Mouse (Mus musculus): ENCODE data around the gene Klf15. TPM values are rescaled to one million over a fixed set of nuclear protein-coding genes. Genes with fewer than 3 reads are reported as not detected.

Gene Klf15
- polyA plus RNA-seq, 1 experiment, result 31.9 TPM

GRCm38 (mm10) chr6:90470255-90470654 is 7.9 kb downstream of the Klf15 start:
- Histone ChIP-seq H3K4me1 (ENCODE audit: control insufficient read depth, insufficient read depth, low read length) (peaks cover 6% of the 10 kb centered on the region), H3K27ac (ENCODE audit: insufficient read depth, low read length) (no peak overlapping the region; the same call in 1 of the 2 replicates), H3K4me3 (ENCODE audit: insufficient read depth, low read length) (no peak overlapping the region)
- TF ChIP-seq POLR2A (IDR thresholded peaks at IDR 0.05; ENCODE audit: extremely low read depth, insufficient read depth, low read length), result no peak
- TF ChIP-seq CTCF (IDR thresholded peaks at IDR 0.05; ENCODE audit: extremely low read depth, insufficient read depth, low read length), result no peak

- H3K27ac ChIP-seq (ENCODE audit: insufficient read depth, low read length), result peak overlapping the region; percentile 77
- TF ChIP-seq POLR2A (IDR thresholded peaks at IDR 0.05; ENCODE audit: extremely low read depth, insufficient read depth, low read length) (no peak), CTCF (IDR thresholded peaks at IDR 0.05; ENCODE audit: extremely low read depth, insufficient read depth, low read length) (no peak)
- no peak overlapping the region for H3K4me3 ChIP-seq (ENCODE audit: insufficient read depth, low read length)
- H3K4me1 ChIP-seq (ENCODE audit: control insufficient read depth, insufficient read depth, low read length), result peaks cover 6% of the 10 kb centered on the region
These were observed 8.7 kb downstream of the Klf15 start for GRCm38 (mm10) chr6:90470947-90471541.

- H3K27ac ChIP-seq (ENCODE audit: insufficient read depth, low read length), result no peak overlapping the region
These were observed 9.7 kb downstream of the Klf15 start for GRCm38 (mm10) chr6:90472079-90472478.

GRCm38 (mm10) chr6:90472697-90473096 is 10.3 kb downstream of the Klf15 start:
- no peak overlapping the region for H3K27ac ChIP-seq (ENCODE audit: insufficient read depth, low read length)
- no peak for TF ChIP-seq CTCF (IDR thresholded peaks at IDR 0.05; ENCODE audit: extremely low read depth, insufficient read depth, low read length)
- H3K4me3 ChIP-seq (ENCODE audit: insufficient read depth, low read length), result no peak overlapping the region
- H3K4me1 ChIP-seq (ENCODE audit: control insufficient read depth, insufficient read depth, low read length), result peaks cover 6% of the 10 kb centered on the region

More at GRCm38 (mm10) chr6:90472079-90472478, 9.7 kb downstream of the Klf15 start:
- TF ChIP-seq POLR2A (IDR thresholded peaks at IDR 0.05; ENCODE audit: extremely low read depth, insufficient read depth, low read length), result no peak
- TF ChIP-seq CTCF (IDR thresholded peaks at IDR 0.05; ENCODE audit: extremely low read depth, insufficient read depth, low read length), result no peak
- Histone ChIP-seq H3K4me1 (ENCODE audit: control insufficient read depth, insufficient read depth, low read length) (peaks cover 6% of the 10 kb centered on the region), H3K4me3 (ENCODE audit: insufficient read depth, low read length) (no peak overlapping the region)

- no peak for TF ChIP-seq POLR2A (IDR thresholded peaks at IDR 0.05; ENCODE audit: extremely low read depth, insufficient read depth, low read length)
- no peak for TF ChIP-seq CTCF (IDR thresholded peaks at IDR 0.05; ENCODE audit: extremely low read depth, insufficient read depth, low read length)
- no peak overlapping the region for H3K4me3 ChIP-seq (ENCODE audit: insufficient read depth, low read length)
- peaks cover 6% of the 10 kb centered on the region for H3K4me1 ChIP-seq (ENCODE audit: control insufficient read depth, insufficient read depth, low read length)
- no peak overlapping the region for H3K27ac ChIP-seq (ENCODE audit: insufficient read depth, low read length)
These were observed 11.4 kb downstream of the Klf15 start for GRCm38 (mm10) chr6:90473630-90474360.

GRCm38 (mm10) chr6:90474361-90474750 is 12.0 kb downstream of the Klf15 start:
- Histone ChIP-seq H3K27ac (ENCODE audit: insufficient read depth, low read length) (no peak overlapping the region), H3K4me3 (ENCODE audit: insufficient read depth, low read length) (no peak overlapping the region), H3K4me1 (ENCODE audit: control insufficient read depth, insufficient read depth, low read length) (peaks cover 6% of the 10 kb centered on the region)
- TF ChIP-seq POLR2A (IDR thresholded peaks at IDR 0.05; ENCODE audit: extremely low read depth, insufficient read depth, low read length) (no peak), CTCF (IDR thresholded peaks at IDR 0.05; ENCODE audit: extremely low read depth, insufficient read depth, low read length) (no peak)

GRCm38 (mm10) chr6:90475176-90475853 is 12.9 kb downstream of the Klf15 start:
- H3K27ac ChIP-seq (ENCODE audit: insufficient read depth, low read length), result no peak overlapping the region

GRCm38 (mm10) chr6:90475854-90476212 is 13.5 kb downstream of the Klf15 start:
- no peak for TF ChIP-seq POLR2A (IDR thresholded peaks at IDR 0.05; ENCODE audit: extremely low read depth, insufficient read depth, low read length)
- TF ChIP-seq CTCF (IDR thresholded peaks at IDR 0.05; ENCODE audit: extremely low read depth, insufficient read depth, low read length), result no peak
- Histone ChIP-seq H3K27ac (ENCODE audit: insufficient read depth, low read length) (no peak overlapping the region), H3K4me1 (ENCODE audit: control insufficient read depth, insufficient read depth, low read length) (peaks cover 6% of the 10 kb centered on the region), H3K4me3 (ENCODE audit: insufficient read depth, low read length) (no peak overlapping the region)

More at GRCm38 (mm10) chr6:90475176-90475853, 12.9 kb downstream of the Klf15 start:
- Histone ChIP-seq H3K4me1 (ENCODE audit: control insufficient read depth, insufficient read depth, low read length) (peaks cover 6% of the 10 kb centered on the region), H3K4me3 (ENCODE audit: insufficient read depth, low read length) (no peak overlapping the region)
- TF ChIP-seq CTCF (IDR thresholded peaks at IDR 0.05; ENCODE audit: extremely low read depth, insufficient read depth, low read length), result no peak
- TF ChIP-seq POLR2A (IDR thresholded peaks at IDR 0.05; ENCODE audit: extremely low read depth, insufficient read depth, low read length), result no peak

GRCm38 (mm10) chr6:90476941-90477518 is 14.7 kb downstream of the Klf15 start:
- H3K27ac ChIP-seq (ENCODE audit: insufficient read depth, low read length), result no peak overlapping the region
- H3K4me1 ChIP-seq (ENCODE audit: control insufficient read depth, insufficient read depth, low read length), result no peaks in the 10 kb centered on the region
- H3K4me3 ChIP-seq (ENCODE audit: insufficient read depth, low read length), result no peak overlapping the region
- TF ChIP-seq POLR2A (IDR thresholded peaks at IDR 0.05; ENCODE audit: extremely low read depth, insufficient read depth, low read length) (0 out of 2 replicates have a peak, but pooled peaks have one; percentile 21), CTCF (IDR thresholded peaks at IDR 0.05; ENCODE audit: extremely low read depth, insufficient read depth, low read length) (no peak)

Measured in cortical plate, adult 2 months (tissue).